Mouse (Mus musculus) MEL (cell line): ENCODE data around the gene Fam122c. TPM values are rescaled to one million over a fixed set of nuclear protein-coding genes. Genes with fewer than 3 reads are reported as not detected.

ENCODE experiments used
- NELFE ChIP-seq: IDR thresholded peaks from 2 replicates; pipeline ENCODE4 v1.6.1; 2011; ENCODE audit warnings: low read depth, low read length, improper control_type of control experiment
- RCOR1 ChIP-seq: IDR thresholded peaks from 2 replicates; pipeline ENCODE4 v1.6.1; 2012; ENCODE audit warnings: low read depth, mild to moderate bottlenecking, inconsistent platforms, low read length, improper control_type of control experiment
- SMC3 ChIP-seq: IDR thresholded peaks from 2 replicates; pipeline ENCODE4 v1.6.1; 2011; ENCODE audit warnings: low read depth, low read length, improper control_type of control experiment
- polyA plus RNA-seq, 2 experiments: library from polyadenylated mRNA; stranded (reverse) in 1 of 2; unstranded in 1 of 2; fragments of >175 nt in 1 of 2; fragments of >200 nt in 1 of 2; gene quantifications; 2 replicates each; pipeline versions ENCODE4 v1.2.1 to v1.2.4; 2012; ENCODE audit warnings: low replicate concordance in 2 of 2, low read depth in 1 of 2; ENCODE audit not compliant: insufficient read length in 2 of 2, insufficient read depth in 1 of 2, missing spikeins in 1 of 2
- total RNA-seq: library from RNA; depleted of rRNA; stranded (reverse); fragments of 300-350 nt; gene quantifications from 2 replicates; pipeline ENCODE4 v1.2.3, GENCODE M21; 2012; rRNA removed

The Fam122c gene
- total and polyA plus RNA-seq, 3 experiments: not detected

DNA sequence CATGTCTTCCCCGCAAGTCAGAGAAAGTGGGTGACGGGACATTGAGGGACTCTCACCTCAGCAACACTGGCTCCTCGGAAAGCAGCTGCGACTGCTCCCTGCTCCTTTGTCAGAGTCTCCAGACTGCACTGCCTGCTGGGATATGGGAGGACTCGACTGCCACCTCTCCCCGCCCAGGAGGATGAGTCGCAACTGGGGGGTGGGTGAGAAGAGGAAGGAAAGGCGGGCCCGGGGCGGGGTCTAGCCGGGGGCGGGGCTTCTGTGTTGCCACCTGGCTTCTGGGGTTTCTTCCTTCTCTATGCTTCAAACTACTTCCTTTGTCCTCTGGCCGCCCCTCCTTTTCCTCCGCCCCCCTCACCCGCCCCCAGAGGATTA lies 97.1 kb downstream of the Fam122c start, which contains the start of gene Mospd1 (continued):
- TF ChIP-seq NELFE: peak; percentile 51
- no peak for TF ChIP-seq RCOR1
- no peak for TF ChIP-seq SMC3

Other genes with a start within 250 kb of the Fam122c start
- not detected in 2 replicates for gene Plac1, start 33.3 kb upstream of the Fam122c start, total RNA-seq
- gene Plac1, start 33.3 kb upstream of the Fam122c start, polyA plus RNA-seq: not detected
- 2.2 and 2.6 TPM in 2 replicates for gene Fam122b, start 3.6 kb upstream of the Fam122c start, total RNA-seq
- 1 to 10 TPM in 1 of 2 experiments, not detected in 1; 9.9 TPM for gene Fam122b, start 3.6 kb upstream of the Fam122c start, polyA plus RNA-seq
- gene Mospd1, start 97.1 kb downstream of the Fam122c start, total RNA-seq: 8.1 and 10.1 TPM in 2 replicates
- gene Mospd1, start 97.1 kb downstream of the Fam122c start, polyA plus RNA-seq: 1 to 10 TPM in 1 of 2 experiments, not detected in 1; 4.8 TPM
- gene Etd, start 161.5 kb downstream of the Fam122c start, total RNA-seq: not detected in 2 replicates
- not detected for gene Etd, start 161.5 kb downstream of the Fam122c start, polyA plus RNA-seq